Mouse (Mus musculus): Measurements from ENCODE around the gene Pih1d1. TPM values are rescaled to one million over a fixed set of nuclear protein-coding genes. Genes with fewer than 3 reads are reported as not detected.

The Pih1d1 gene
- polyA plus RNA-seq, 1 experiment from 2014 or later: 108 TPM

- peaks cover 2% of the 10 kb centered on the region; the same call in 1 of the 2 replicates for H3K36me3 ChIP-seq (ENCODE audit: control insufficient read depth, insufficient read depth, low read length)
- H3K27ac ChIP-seq (ENCODE audit: low read depth, low read length): no peak overlapping the region
- DNase-seq (ENCODE audit: low spot score) (no peak), ATAC-seq (ENCODE audit: insufficient read depth, low FRiP score, low TSS enrichment) (no peak)
- no peak overlapping the region for H3K4me2 ChIP-seq (ENCODE audit: low read depth)
- 80% methylated on average over 2 of the region's 2 CpGs for WGBS
- no peaks in the 10 kb centered on the region for H3K4me1 ChIP-seq (ENCODE audit: control insufficient read depth, insufficient read depth, low read length)
- no peak overlapping the region for H3K4me3 ChIP-seq (ENCODE audit: low read depth, low read length)
- no peak overlapping the region for H3K9ac ChIP-seq (ENCODE audit: low read length)
- no peaks in the 10 kb centered on the region for H3K9me3 ChIP-seq (ENCODE audit: control insufficient read depth, low read length)
- H3K27me3 ChIP-seq (ENCODE audit: control insufficient read depth, insufficient read depth, low read length): no peaks in the 10 kb centered on the region
These were observed 40.6 kb upstream of the Pih1d1 start for GRCm38 (mm10) chr7:45113476-45113875.

- Histone ChIP-seq H3K27ac (ENCODE audit: low read depth, low read length) (no peak overlapping the region), H3K27me3 (ENCODE audit: control insufficient read depth, insufficient read depth, low read length) (no peaks in the 10 kb centered on the region), H3K9me3 (ENCODE audit: control insufficient read depth, low read length) (no peaks in the 10 kb centered on the region), H3K4me1 (ENCODE audit: control insufficient read depth, insufficient read depth, low read length) (peaks cover 2% of the 10 kb centered on the region; the same call in 1 of the 2 replicates), H3K4me3 (ENCODE audit: low read depth, low read length) (0 out of 2 replicates have a peak overlapping the region, but pooled peaks have one; percentile 5), H3K9ac (ENCODE audit: low read length) (no peak overlapping the region; the same call in 1 of the 2 replicates), H3K36me3 (ENCODE audit: control insufficient read depth, insufficient read depth, low read length) (peaks cover 23% of the 10 kb centered on the region), H3K4me2 (ENCODE audit: low read depth) (no peak overlapping the region)
- 89% methylated on average over 8 of the region's 8 CpGs for WGBS
- DNase-seq (ENCODE audit: low spot score) (no peak), ATAC-seq (ENCODE audit: insufficient read depth, low FRiP score, low TSS enrichment) (no peak)
These were observed 36.5 kb upstream of the Pih1d1 start for GRCm38 (mm10) chr7:45117566-45117965.

- H3K4me2 ChIP-seq (ENCODE audit: low read depth): no peak overlapping the region
- H3K27me3 ChIP-seq (ENCODE audit: control insufficient read depth, insufficient read depth, low read length): no peaks in the 10 kb centered on the region
- ATAC-seq (ENCODE audit: insufficient read depth, low FRiP score, low TSS enrichment) (no peak), DNase-seq (ENCODE audit: low spot score) (no peak)
- 93% methylated on average over 6 of the region's 6 CpGs for WGBS
- H3K4me1 ChIP-seq (ENCODE audit: control insufficient read depth, insufficient read depth, low read length): peaks cover 8% of the 10 kb centered on the region; the same call in 1 of the 2 replicates
- peaks cover 27% of the 10 kb centered on the region for H3K36me3 ChIP-seq (ENCODE audit: control insufficient read depth, insufficient read depth, low read length)
- H3K4me3 ChIP-seq (ENCODE audit: low read depth, low read length): no peak overlapping the region
- no peak overlapping the region for H3K27ac ChIP-seq (ENCODE audit: low read depth, low read length)
- no peak overlapping the region for H3K9ac ChIP-seq (ENCODE audit: low read length)
- H3K9me3 ChIP-seq (ENCODE audit: control insufficient read depth, low read length): no peaks in the 10 kb centered on the region
These were observed 35.8 kb upstream of the Pih1d1 start for GRCm38 (mm10) chr7:45118336-45118735.

- H3K4me2 ChIP-seq (ENCODE audit: low read depth): no peak overlapping the region
- no peak overlapping the region for H3K27ac ChIP-seq (ENCODE audit: low read depth, low read length)
- no peak for DNase-seq (ENCODE audit: low spot score)
- ATAC-seq (ENCODE audit: insufficient read depth, low FRiP score, low TSS enrichment): no peak
- no peaks in the 10 kb centered on the region for H3K9me3 ChIP-seq (ENCODE audit: control insufficient read depth, low read length)
- 0 out of 2 replicates have a peak overlapping the region, but pooled peaks have one; percentile 6 for H3K4me3 ChIP-seq (ENCODE audit: low read depth, low read length)
- H3K4me1 ChIP-seq (ENCODE audit: control insufficient read depth, insufficient read depth, low read length): peaks cover 11% of the 10 kb centered on the region; the same call in 1 of the 2 replicates
- peaks cover 27% of the 10 kb centered on the region for H3K36me3 ChIP-seq (ENCODE audit: control insufficient read depth, insufficient read depth, low read length)
- H3K27me3 ChIP-seq (ENCODE audit: control insufficient read depth, insufficient read depth, low read length): no peaks in the 10 kb centered on the region
- WGBS: 87% methylated on average over 5 of the region's 5 CpGs
- no peak overlapping the region for H3K9ac ChIP-seq (ENCODE audit: low read length)
These were observed 34.1 kb upstream of the Pih1d1 start for GRCm38 (mm10) chr7:45119780-45120709.

- no peak overlapping the region for H3K9ac ChIP-seq (ENCODE audit: low read length)
- no peak overlapping the region for H3K4me2 ChIP-seq (ENCODE audit: low read depth)
- H3K27ac ChIP-seq (ENCODE audit: low read depth, low read length): no peak overlapping the region
- H3K4me3 ChIP-seq (ENCODE audit: low read depth, low read length): no peak overlapping the region; the same call in 1 of the 2 replicates
- H3K4me1 ChIP-seq (ENCODE audit: control insufficient read depth, insufficient read depth, low read length): peaks cover 14% of the 10 kb centered on the region
- no peaks in the 10 kb centered on the region for H3K9me3 ChIP-seq (ENCODE audit: control insufficient read depth, low read length)
- ATAC-seq (ENCODE audit: insufficient read depth, low FRiP score, low TSS enrichment) (no peak), DNase-seq (ENCODE audit: low spot score) (no peak)
- 85% methylated on average over 8 of the region's 8 CpGs for WGBS
- no peaks in the 10 kb centered on the region for H3K27me3 ChIP-seq (ENCODE audit: control insufficient read depth, insufficient read depth, low read length)
- H3K36me3 ChIP-seq (ENCODE audit: control insufficient read depth, insufficient read depth, low read length): peaks cover 37% of the 10 kb centered on the region
These were observed 32.7 kb upstream of the Pih1d1 start for GRCm38 (mm10) chr7:45121404-45121803.

GRCm38 (mm10) chr7:45121966-45122365, 32.1 kb upstream of the Pih1d1 start:
- peaks cover 19% of the 10 kb centered on the region for H3K4me1 ChIP-seq (ENCODE audit: control insufficient read depth, insufficient read depth, low read length)
- no peak overlapping the region; the same call in 1 of the 2 replicates for H3K4me3 ChIP-seq (ENCODE audit: low read depth, low read length)
- no peak for DNase-seq (ENCODE audit: low spot score)
- peaks cover 43% of the 10 kb centered on the region for H3K36me3 ChIP-seq (ENCODE audit: control insufficient read depth, insufficient read depth, low read length)
- no peaks in the 10 kb centered on the region for H3K9me3 ChIP-seq (ENCODE audit: control insufficient read depth, low read length)
- no peaks in the 10 kb centered on the region for H3K27me3 ChIP-seq (ENCODE audit: control insufficient read depth, insufficient read depth, low read length)
- no peak overlapping the region for H3K27ac ChIP-seq (ENCODE audit: low read depth, low read length)
- H3K9ac ChIP-seq (ENCODE audit: low read length): no peak overlapping the region
- no peak overlapping the region for H3K4me2 ChIP-seq (ENCODE audit: low read depth)
- ATAC-seq (ENCODE audit: insufficient read depth, low FRiP score, low TSS enrichment): no peak

GRCm38 (mm10) chr7:45122561-45123185, 31.4 kb upstream of the Pih1d1 start:
- 87% methylated on average over 15 of the region's 15 CpGs for WGBS
- H3K27ac ChIP-seq (ENCODE audit: low read depth, low read length): 0 out of 2 replicates have a peak overlapping the region, but pooled peaks have one; percentile 85
- peaks cover 26% of the 10 kb centered on the region for H3K4me1 ChIP-seq (ENCODE audit: control insufficient read depth, insufficient read depth, low read length)
- H3K9ac ChIP-seq (ENCODE audit: low read length): peak overlapping the region; percentile 95
- H3K27me3 ChIP-seq (ENCODE audit: control insufficient read depth, insufficient read depth, low read length): no peaks in the 10 kb centered on the region
- peak overlapping the region; percentile 91 for H3K4me2 ChIP-seq (ENCODE audit: low read depth)
- no peak for DNase-seq (ENCODE audit: low spot score)
- peaks cover 48% of the 10 kb centered on the region for H3K36me3 ChIP-seq (ENCODE audit: control insufficient read depth, insufficient read depth, low read length)
- peak overlapping the region; percentile 97 for H3K4me3 ChIP-seq (ENCODE audit: low read depth, low read length)
- no peaks in the 10 kb centered on the region for H3K9me3 ChIP-seq (ENCODE audit: control insufficient read depth, low read length)
- ATAC-seq (ENCODE audit: insufficient read depth, low FRiP score, low TSS enrichment): no peak

- ATAC-seq (ENCODE audit: insufficient read depth, low FRiP score, low TSS enrichment) (no peak), DNase-seq (ENCODE audit: low spot score) (no peak)
- Histone ChIP-seq H3K27me3 (ENCODE audit: control insufficient read depth, insufficient read depth, low read length) (no peaks in the 10 kb centered on the region), H3K4me1 (ENCODE audit: control insufficient read depth, insufficient read depth, low read length) (peaks cover 27% of the 10 kb centered on the region), H3K4me3 (ENCODE audit: low read depth, low read length) (peak overlapping the region; percentile 97), H3K9me3 (ENCODE audit: control insufficient read depth, low read length) (no peaks in the 10 kb centered on the region), H3K27ac (ENCODE audit: low read depth, low read length) (peak overlapping the region; percentile 85; the same call in 1 of the 2 replicates), H3K36me3 (ENCODE audit: control insufficient read depth, insufficient read depth, low read length) (peaks cover 46% of the 10 kb centered on the region), H3K4me2 (ENCODE audit: low read depth) (peak overlapping the region; percentile 91), H3K9ac (ENCODE audit: low read length) (peak overlapping the region; percentile 95)
- WGBS: 29% methylated on average over 12 of the region's 12 CpGs
These were observed 30.9 kb upstream of the Pih1d1 start for GRCm38 (mm10) chr7:45123186-45123570.

Data from neural tube, embryonic 11.5 days (tissue).